9 mouse cellular contexts compared by ENCODE assay signal in genomic region chr13:55974105-55974504, GRCm38 (mm10).
A peak's percentile ranks its signal among the peaks of the same experiment; 100 is the strongest.
DNase-seq lines count a peak whose midpoint lies in the region; ATAC-seq and TF ChIP-seq lines count a peak whose summit lies in the region.
"Had no signal": no experiment of that assay in that cellular context is flagged by ENCODE, and none has a peak within 500 bp of the region (broad histone marks: within the 10 kb centered on the region; RNA-seq: fewer than 3 reads in every experiment).

No protein-coding gene starts in this region.

- no peak for TF ChIP-seq POLR2A in limb, embryonic 14.5 days (IDR thresholded peaks at IDR 0.05; ENCODE audit: borderline replicate concordance, extremely low read depth, insufficient read depth, insufficient read length)

- no peak overlapping the region for H3K9ac ChIP-seq in limb, embryonic 14.5 days (ENCODE audit: low read depth, low read length, severe bottlenecking)
- H3K9ac ChIP-seq: neural tube, embryonic 15.5 days had no signal

- peak; percentile 67 for DNase-seq in embryo, embryonic 11 days
- no peak for DNase-seq in embryo, embryonic 10 days (ENCODE audit: low spot score)
- DNase-seq in left cerebral cortex, adult 2 months (ENCODE audit: extremely low spot score in 1 of 2, low spot score in 2 of 2), result no peak
- no peak for DNase-seq in left cerebral cortex, postnatal 14 days (ENCODE audit: low spot score in 2 of 2)
- DNase-seq in limb, embryonic 14.5 days (ENCODE audit: low spot score), result peak; percentile 49
- DNase-seq in layer of hippocampus, adult 9-10 months (ENCODE audit: low spot score), result no peak

- H3K4me1 ChIP-seq in E14TG2a.4 (replicated peaks; ENCODE audit: low read depth, low read length), result peaks cover 2% of the 10 kb centered on the region; the same call in 1 of the 2 replicates
- H3K4me1 ChIP-seq in limb, embryonic 14.5 days (ENCODE audit: control insufficient read depth, insufficient read depth, low read length), result peaks cover 9% of the 10 kb centered on the region

- peak; percentile 38 for TF ChIP-seq CTCF in left cerebral cortex, adult 2 months (IDR thresholded peaks at IDR 0.05)
- peak; percentile 43 for TF ChIP-seq CTCF in E14TG2a.4 (conservative IDR thresholded peaks at IDR 0.05; ENCODE audit: low read length)

- 54% methylated on average over 5 of the region's 5 CpGs for WGBS in limb, embryonic 14.5 days

- H3K27me3 ChIP-seq in E14TG2a.4 (ENCODE audit: insufficient read depth, low read length), result peaks cover 38% of the 10 kb centered on the region
- no peaks in the 10 kb centered on the region for H3K27me3 ChIP-seq in limb, embryonic 14.5 days (ENCODE audit: control insufficient read depth, insufficient read depth, low read length)
- H3K27me3 ChIP-seq: neural tube, embryonic 15.5 days had no signal

- peak; percentile 15; the same call in 1 of the 2 replicates for ATAC-seq in limb, embryonic 14.5 days (ENCODE audit: low FRiP score, low read depth)
- ATAC-seq in inflammation-experienced regulatory T-cells, adult 6 months, result no peak

- no peak overlapping the region for H3K4me2 ChIP-seq in limb, embryonic 14.5 days (replicated peaks; ENCODE audit: low read depth, low read length, severe bottlenecking)
- H3K4me2 ChIP-seq: neural tube, embryonic 15.5 days had no signal

- no peak overlapping the region for H3K4me3 ChIP-seq in left cerebral cortex, adult 2 months
- no peak overlapping the region for H3K4me3 ChIP-seq in E14TG2a.4 (replicated peaks; ENCODE audit: low read length)
- H3K4me3 ChIP-seq in limb, embryonic 14.5 days (replicated peaks; ENCODE audit: low read length), result no peak overlapping the region
- H3K4me3 ChIP-seq: neural tube, embryonic 15.5 days had no signal

- H3K36me3 ChIP-seq in E14TG2a.4 (ENCODE audit: insufficient read depth, low read length), result no peaks in the 10 kb centered on the region
- H3K36me3 ChIP-seq in limb, embryonic 14.5 days (ENCODE audit: control insufficient read depth, insufficient read depth, low read length), result no peaks in the 10 kb centered on the region
- H3K36me3 ChIP-seq: neural tube, embryonic 15.5 days had no signal

- H3K9me3 ChIP-seq in E14TG2a.4 (ENCODE audit: low read length), result peaks cover 6% of the 10 kb centered on the region; the same call in 1 of the 2 replicates
- peaks cover 5% of the 10 kb centered on the region; the same call in 1 of the 2 replicates for H3K9me3 ChIP-seq in limb, embryonic 14.5 days (ENCODE audit: control insufficient read depth, low read length)
- H3K9me3 ChIP-seq: neural tube, embryonic 15.5 days had no signal

- no peak overlapping the region for H3K27ac ChIP-seq in left cerebral cortex, adult 2 months
- no peak overlapping the region for H3K27ac ChIP-seq in limb, embryonic 14.5 days (replicated peaks; ENCODE audit: low read depth, low read length)
- H3K27ac ChIP-seq: neural tube, embryonic 15.5 days had no signal

- intact Hi-C loops in left cerebral cortex, adult 2 months (cut with DNase I), result no loop called here
- intact Hi-C loops in left cerebral cortex, postnatal 14 days (cut with DNase I), result no loop called here

Comparison
In these comparisons a context has a peak if more than half of its experiments do, and no peak if none do; other contexts are left out.
1. DNase-seq: peak in embryo, embryonic 11 days (single experiment) and limb, embryonic 14.5 days (single experiment); none in embryo, embryonic 10 days (single experiment), left cerebral cortex, adult 2 months (0 of 2), left cerebral cortex, postnatal 14 days (0 of 2) and layer of hippocampus, adult 9-10 months (single experiment).